In the genomic region with DNA sequence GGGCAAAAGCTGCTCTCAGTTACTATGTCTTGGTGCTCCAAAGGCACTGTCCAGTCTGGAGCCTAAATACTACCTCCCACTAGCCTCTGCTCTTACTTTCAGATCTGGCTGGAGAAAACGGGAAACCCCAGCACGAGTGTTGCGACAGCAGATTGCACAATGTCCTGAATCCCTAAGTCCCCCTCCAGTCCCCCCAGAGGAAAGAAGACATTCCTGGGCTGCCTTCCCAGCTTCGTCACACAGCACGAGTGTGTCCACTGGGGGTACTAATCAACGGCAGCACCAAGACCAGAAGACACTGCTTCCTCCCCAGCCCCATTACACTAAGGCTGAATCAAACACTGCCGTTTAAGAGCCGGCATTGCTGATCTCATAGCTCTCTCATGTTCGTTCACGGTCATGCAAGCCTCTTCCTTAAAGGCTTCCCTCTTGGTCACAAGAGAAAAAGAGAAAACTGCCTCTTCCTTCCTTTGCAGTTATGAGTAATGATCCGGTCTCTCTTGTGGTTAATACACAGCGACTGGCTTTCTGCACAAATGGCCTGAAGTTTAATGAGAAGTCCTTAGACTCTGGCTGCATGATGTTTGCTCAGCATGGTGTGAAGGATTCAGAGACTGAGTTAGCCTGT, we compare ENCODE assay signal across 8 mouse cellular contexts. TPM values are rescaled to one million over a fixed set of nuclear protein-coding genes. Genes with fewer than 3 reads are reported as not detected.
DNase-seq lines count a peak whose midpoint lies in the region; ATAC-seq lines count a peak whose summit lies in the region.

No protein-coding gene starts in this region.

- H3K4me3 ChIP-seq in kidney, embryonic 16.5 days (ENCODE audit: low read length), result no peak overlapping the region
- H3K4me3 ChIP-seq in hindbrain, embryonic 15.5 days, result no peak overlapping the region
- no peak overlapping the region for H3K4me3 ChIP-seq in lung, embryonic 16.5 days (ENCODE audit: low read length)

- ATAC-seq in kidney, embryonic 16.5 days (ENCODE audit: low FRiP score, low TSS enrichment), result no peak
- peak; percentile 61 for ATAC-seq in common myeloid progenitor, adult 5-6 weeks (replicated peaks; ENCODE audit: low read depth, poor library complexity, severe bottlenecking)
- no peak for ATAC-seq in hindbrain, embryonic 15.5 days (ENCODE audit: low FRiP score, low read depth)
- peak; percentile 95 for ATAC-seq in lung, embryonic 16.5 days (ENCODE audit: low read depth)

- no peaks in the 10 kb centered on the region for H3K36me3 ChIP-seq in kidney, embryonic 16.5 days (ENCODE audit: insufficient read depth, low read length)
- H3K36me3 ChIP-seq in hindbrain, embryonic 15.5 days, result no peaks in the 10 kb centered on the region
- no peaks in the 10 kb centered on the region for H3K36me3 ChIP-seq in lung, embryonic 16.5 days (ENCODE audit: control insufficient read depth, insufficient read depth, low read length)

- H3K4me1 ChIP-seq in kidney, embryonic 16.5 days (ENCODE audit: insufficient read depth, low read length), result no peaks in the 10 kb centered on the region
- H3K4me1 ChIP-seq in hindbrain, embryonic 15.5 days (replicated peaks), result peaks cover 10% of the 10 kb centered on the region
- peaks cover 5% of the 10 kb centered on the region; the same call in 1 of the 2 replicates for H3K4me1 ChIP-seq in lung, embryonic 16.5 days (replicated peaks; ENCODE audit: control insufficient read depth, insufficient read depth, low read length)

- no peaks in the 10 kb centered on the region for H3K9me3 ChIP-seq in kidney, embryonic 16.5 days (ENCODE audit: low read length)
- no peaks in the 10 kb centered on the region for H3K9me3 ChIP-seq in hindbrain, embryonic 15.5 days
- H3K9me3 ChIP-seq in lung, embryonic 16.5 days (ENCODE audit: control insufficient read depth, low read length), result no peaks in the 10 kb centered on the region

- DNase-seq in kidney, adult 18-20 months, result peak; percentile 51
- no peak for DNase-seq in B cell, adult 2 months
- DNase-seq in cerebellum, adult 18-20 months, result no peak
- DNase-seq in testis, postnatal 10 days (ENCODE audit: low spot score), result no peak

- WGBS in kidney, embryonic 16.5 days, result 52% methylated on average over 12 of the region's 12 CpGs
- WGBS in hindbrain, embryonic 15.5 days, result 44% methylated on average over 12 of the region's 12 CpGs
- 25% methylated on average over 12 of the region's 12 CpGs for WGBS in lung, embryonic 16.5 days

- H3K9ac ChIP-seq in kidney, embryonic 16.5 days (replicated peaks; ENCODE audit: low read length), result no peak overlapping the region
- H3K9ac ChIP-seq in hindbrain, embryonic 15.5 days, result no peak overlapping the region
- H3K9ac ChIP-seq in lung, embryonic 16.5 days (ENCODE audit: low read length), result no peak overlapping the region

- no peaks in the 10 kb centered on the region for H3K27me3 ChIP-seq in kidney, embryonic 16.5 days (ENCODE audit: insufficient read depth, low read length)
- no peaks in the 10 kb centered on the region for H3K27me3 ChIP-seq in hindbrain, embryonic 15.5 days
- H3K27me3 ChIP-seq in lung, embryonic 16.5 days (ENCODE audit: control insufficient read depth, insufficient read depth, low read depth, low read length), result no peaks in the 10 kb centered on the region

- no peak overlapping the region for H3K4me2 ChIP-seq in kidney, embryonic 16.5 days (replicated peaks; ENCODE audit: low read depth, low read length)
- H3K4me2 ChIP-seq in hindbrain, embryonic 15.5 days, result peak overlapping the region; percentile 17
- H3K4me2 ChIP-seq in lung, embryonic 16.5 days (ENCODE audit: low read depth, low read length), result peak overlapping the region; percentile 19

- no peak overlapping the region for H3K27ac ChIP-seq in kidney, embryonic 16.5 days (ENCODE audit: low read length)
- H3K27ac ChIP-seq in hindbrain, embryonic 15.5 days (replicated peaks), result no peak overlapping the region
- H3K27ac ChIP-seq in lung, embryonic 16.5 days (ENCODE audit: low read length), result peak overlapping the region; percentile 68

RNA-seq across cellular contexts. Expression of a gene that starts 28.5 kb away (rescaled TPM):
- 1.7 and 2.7 TPM in 2 replicates for polyA plus RNA-seq in kidney, embryonic 16.5 days (2015; fragmentation: Nextera tagmentation; extraction: Ambion mirVana)
- 2.1 TPM in 1 of 2 replicates, not detected in the other for total RNA-seq in common myeloid progenitor, adult 5-6 weeks (2017)
- polyA plus RNA-seq in hindbrain, embryonic 15.5 days (2015; fragmentation: Nextera tagmentation; extraction: Ambion mirVana), result 0.73 and 1.4 TPM in 2 replicates
- 20.7 and 21.9 TPM in 2 replicates for polyA plus RNA-seq in lung, embryonic 16.5 days (2015; fragmentation: Nextera tagmentation; extraction: Ambion mirVana)

RNA-seq across cellular contexts. Expression of a gene that starts 31.5 kb away (rescaled TPM):
- polyA plus RNA-seq in kidney, embryonic 16.5 days (2015; fragmentation: Nextera tagmentation; extraction: Ambion mirVana), result not detected in 2 replicates
- not detected in 2 replicates for total RNA-seq in common myeloid progenitor, adult 5-6 weeks (2017)
- not detected in 2 replicates for polyA plus RNA-seq in hindbrain, embryonic 15.5 days (2015; fragmentation: Nextera tagmentation; extraction: Ambion mirVana)
- not detected in 2 replicates for polyA plus RNA-seq in lung, embryonic 16.5 days (2015; fragmentation: Nextera tagmentation; extraction: Ambion mirVana)

RNA-seq across cellular contexts. Expression of a gene that starts 38.6 kb away (rescaled TPM):
- polyA plus RNA-seq in kidney, embryonic 16.5 days (2015; fragmentation: Nextera tagmentation; extraction: Ambion mirVana), result 0.84 and 1.8 TPM in 2 replicates
- total RNA-seq in common myeloid progenitor, adult 5-6 weeks (2017), result not detected in 2 replicates
- 0.78 and 1.4 TPM in 2 replicates for polyA plus RNA-seq in hindbrain, embryonic 15.5 days (2015; fragmentation: Nextera tagmentation; extraction: Ambion mirVana)
- 12.1 and 13.6 TPM in 2 replicates for polyA plus RNA-seq in lung, embryonic 16.5 days (2015; fragmentation: Nextera tagmentation; extraction: Ambion mirVana)

RNA-seq across cellular contexts. Expression of a gene that starts 38.7 kb away (rescaled TPM):
- polyA plus RNA-seq in kidney, embryonic 16.5 days (2015; fragmentation: Nextera tagmentation; extraction: Ambion mirVana), result 2.8 and 3.6 TPM in 2 replicates
- not detected in 2 replicates for total RNA-seq in common myeloid progenitor, adult 5-6 weeks (2017)
- 17.0 and 17.7 TPM in 2 replicates for polyA plus RNA-seq in hindbrain, embryonic 15.5 days (2015; fragmentation: Nextera tagmentation; extraction: Ambion mirVana)
- 0.31 TPM in 2 replicates for polyA plus RNA-seq in lung, embryonic 16.5 days (2015; fragmentation: Nextera tagmentation; extraction: Ambion mirVana)

RNA-seq across cellular contexts. Expression of a gene that starts 50.7 kb away (rescaled TPM):
- 11.7 and 14.7 TPM in 2 replicates for polyA plus RNA-seq in kidney, embryonic 16.5 days (2015; fragmentation: Nextera tagmentation; extraction: Ambion mirVana)
- total RNA-seq in common myeloid progenitor, adult 5-6 weeks (2017), result not detected in 2 replicates
- polyA plus RNA-seq in hindbrain, embryonic 15.5 days (2015; fragmentation: Nextera tagmentation; extraction: Ambion mirVana), result 0.27 and 0.54 TPM in 2 replicates
- 85.0 and 101 TPM in 2 replicates for polyA plus RNA-seq in lung, embryonic 16.5 days (2015; fragmentation: Nextera tagmentation; extraction: Ambion mirVana)

Comparison
In these comparisons a context has a peak if more than half of its experiments do, and no peak if none do; other contexts are left out.
1. ATAC-seq: peak in common myeloid progenitor, adult 5-6 weeks (single experiment) and lung, embryonic 16.5 days (single experiment); none in kidney, embryonic 16.5 days (single experiment) and hindbrain, embryonic 15.5 days (single experiment).